Mouse (Mus musculus) liver, postnatal 0 days (tissue): ENCODE data around the gene Pip5k1c. TPM values are rescaled to one million over a fixed set of nuclear protein-coding genes. Genes with fewer than 3 reads are reported as not detected.

Experiments used
- ATAC-seq: fragments of 200-750 bp; cut with Nextera tagmentation; 2 replicates; pipeline ENCODE4 v1.8.0; 2017; ENCODE audit warnings: mild to moderate bottlenecking, moderate library complexity
- DNase-seq: peaks from one replicate; pipeline ENCODE4 v3.0.0-alpha.2; 2016
- H3K27ac ChIP-seq: fragments of 300-500 bp; sonication (generic); 2 replicates; pipeline ENCODE4 v1.5.1; 2014; ENCODE audit warnings: antibody characterized with exemption, moderate library complexity, mild to moderate bottlenecking, low read depth
- H3K27me3 ChIP-seq: fragments of 300-500 bp; sonication (generic); 2 replicates; pipeline ENCODE4 v1.6.1; 2014; ENCODE audit warnings: low read length, control low read depth, mixed read lengths; ENCODE audit not compliant: insufficient read depth
- H3K36me3 ChIP-seq: fragments of 300-500 bp; sonication (generic); replicated peaks from 2 replicates; pipeline ENCODE4 v1.6.1; 2014; ENCODE audit warnings: mild to moderate bottlenecking, control low read depth, low read length, moderate library complexity, mixed read lengths; ENCODE audit not compliant: insufficient read depth
- H3K4me1 ChIP-seq: fragments of 300-500 bp; sonication (generic); 2 replicates; pipeline ENCODE4 v1.6.1; 2014; ENCODE audit warnings: antibody characterized with exemption, mild to moderate bottlenecking, control low read depth; ENCODE audit not compliant: insufficient read depth
- H3K4me2 ChIP-seq: fragments of 300-500 bp; sonication (generic); 2 replicates; pipeline ENCODE4 v1.6.1; 2014; ENCODE audit warnings: low read depth, mild to moderate bottlenecking, low read length, moderate library complexity, mixed read lengths
- H3K4me3 ChIP-seq: fragments of 300-500 bp; sonication (generic); 2 replicates; pipeline ENCODE4 v1.5.1; 2014; ENCODE audit warnings: low read depth, low read length
- H3K9ac ChIP-seq: fragments of 300-500 bp; sonication (generic); replicated peaks from 2 replicates; pipeline ENCODE4 v1.6.1; 2014; ENCODE audit warnings: mild to moderate bottlenecking, moderate library complexity
- H3K9me3 ChIP-seq: fragments of 300-500 bp; sonication (generic); 2 replicates; pipeline ENCODE4 v1.6.1; 2016; ENCODE audit warnings: mild to moderate bottlenecking, control low read depth, low read length, mixed read lengths
- CTCF ChIP-seq: sonication (generic); IDR thresholded peaks from 2 replicates; pipeline ENCODE4 v1.5.1; 2016; ENCODE audit warnings: antibody characterized with exemption, low read depth
- EP300 ChIP-seq: IDR thresholded peaks from 2 replicates; pipeline ENCODE4 v1.6.1; 2016; ENCODE audit warnings: antibody characterized with exemption, low read depth, mild to moderate bottlenecking
- WGBS: fragments of 180-500 bp; shearing (Covaris S2); extraction: QIAGEN DNeasy Blood & Tissue Kit; methylation state at CpG from one replicate; pipeline ENCODE4 v1.1.7; 2014; ENCODE audit not compliant: insufficient replicate concordance; 5-methylcytosine and 5-hydroxymethylcytosine counted together
- polyA plus RNA-seq: library from polyadenylated mRNA; unstranded; fragments of >200 nt; fragmentation: Nextera tagmentation; extraction: Ambion mirVana; gene quantifications from 2 replicates; pipeline ENCODE4 v1.2.1, GENCODE M21; 2015

Pip5k1c gene
- polyA plus RNA-seq, 1 experiment from 2014 or later, result 9.7 TPM

GRCm38 (mm10) chr10:81323141-81323775 lies 30.5 kb downstream of the Pip5k1c start:
- no peak overlapping the region for H3K4me3 ChIP-seq
- no peak for ATAC-seq
- WGBS, result 93% methylated on average over 23 of the region's 23 CpGs

GRCm38 (mm10) chr10:81323791-81324530 lies 31.2 kb downstream of the Pip5k1c start:
- TF ChIP-seq EP300 (no peak), CTCF (no peak)
- H3K36me3 ChIP-seq, result peaks cover 44% of the 10 kb centered on the region
- no peaks in the 10 kb centered on the region for H3K27me3 ChIP-seq
- peaks cover 22% of the 10 kb centered on the region for H3K4me1 ChIP-seq
- 92% methylated on average over 18 of the region's 18 CpGs for WGBS
- no peak overlapping the region for H3K4me3 ChIP-seq
- H3K9ac ChIP-seq, result no peak overlapping the region
- no peaks in the 10 kb centered on the region for H3K9me3 ChIP-seq
- H3K27ac ChIP-seq, result no peak overlapping the region
- no peak for DNase-seq
- no peak for ATAC-seq
- H3K4me2 ChIP-seq, result no peak overlapping the region

More at GRCm38 (mm10) chr10:81323141-81323775, 30.5 kb downstream of the Pip5k1c start:
- Histone ChIP-seq H3K9ac (no peak overlapping the region), H3K27ac (no peak overlapping the region), H3K27me3 (no peaks in the 10 kb centered on the region), H3K9me3 (no peaks in the 10 kb centered on the region), H3K4me2 (no peak overlapping the region), H3K36me3 (peaks cover 44% of the 10 kb centered on the region), H3K4me1 (peaks cover 29% of the 10 kb centered on the region)
- TF ChIP-seq EP300 (no peak), CTCF (no peak)
- no peak for DNase-seq

GRCm38 (mm10) chr10:81325176-81325575 lies 32.4 kb downstream of the Pip5k1c start:
- TF ChIP-seq CTCF, result no peak
- no peak for TF ChIP-seq EP300

GRCm38 (mm10) chr10:81325781-81326180 lies 33.0 kb downstream of the Pip5k1c start:
- Histone ChIP-seq H3K27ac (no peak overlapping the region), H3K9me3 (no peaks in the 10 kb centered on the region), H3K4me1 (peaks cover 14% of the 10 kb centered on the region; the same call in 1 of the 2 replicates), H3K4me2 (no peak overlapping the region), H3K36me3 (peaks cover 44% of the 10 kb centered on the region), H3K27me3 (no peaks in the 10 kb centered on the region), H3K4me3 (no peak overlapping the region), H3K9ac (no peak overlapping the region)
- TF ChIP-seq CTCF (no peak), EP300 (no peak)
- 93% methylated on average over 18 of the region's 18 CpGs for WGBS
- DNase-seq (no peak), ATAC-seq (no peak)

More at GRCm38 (mm10) chr10:81325176-81325575, 32.4 kb downstream of the Pip5k1c start:
- ATAC-seq (no peak), DNase-seq (no peak)
- WGBS, result 98% methylated on average over 20 of the region's 21 CpGs
- H3K36me3 ChIP-seq, result peaks cover 44% of the 10 kb centered on the region
- no peaks in the 10 kb centered on the region for H3K9me3 ChIP-seq
- no peak overlapping the region for H3K9ac ChIP-seq
- no peak overlapping the region for H3K4me3 ChIP-seq
- H3K4me2 ChIP-seq, result no peak overlapping the region
- peaks cover 12% of the 10 kb centered on the region for H3K4me1 ChIP-seq
- H3K27me3 ChIP-seq, result no peaks in the 10 kb centered on the region
- H3K27ac ChIP-seq, result no peak overlapping the region

- Histone ChIP-seq H3K27me3 (no peaks in the 10 kb centered on the region), H3K9ac (no peak overlapping the region), H3K4me2 (no peak overlapping the region), H3K4me3 (no peak overlapping the region), H3K9me3 (no peaks in the 10 kb centered on the region), H3K4me1 (peaks cover 12% of the 10 kb centered on the region; the same call in 1 of the 2 replicates), H3K36me3 (peaks cover 44% of the 10 kb centered on the region), H3K27ac (peak overlapping the region; percentile 56)
- peak; percentile 52; the same call in 1 of the 2 replicates for TF ChIP-seq EP300
- no peak for TF ChIP-seq CTCF
- DNase-seq (no peak), ATAC-seq (peak; percentile 37)
- 35% methylated on average over 6 of the region's 6 CpGs for WGBS
Observed at GRCm38 (mm10) chr10:81326858-81327257, 34.1 kb downstream of the Pip5k1c start.

- peak overlapping the region; percentile 55; the same call in 1 of the 2 replicates for H3K27ac ChIP-seq
Observed at GRCm38 (mm10) chr10:81327959-81328358, 35.2 kb downstream of the Pip5k1c start.

More at GRCm38 (mm10) chr10:81327959-81328358, 35.2 kb downstream of the Pip5k1c start:
- 0 out of 2 replicates have a peak, but pooled peaks cover 3% of the 10 kb centered on the region for H3K27me3 ChIP-seq
- no peak overlapping the region for H3K4me3 ChIP-seq
- DNase-seq, result no peak
- WGBS, result 14% methylated on average over 2 of the region's 2 CpGs
- H3K9me3 ChIP-seq, result no peaks in the 10 kb centered on the region
- no peak overlapping the region for H3K9ac ChIP-seq
- H3K36me3 ChIP-seq, result peaks cover 39% of the 10 kb centered on the region
- peak; percentile 19 for ATAC-seq
- H3K4me2 ChIP-seq, result no peak overlapping the region
- peaks cover 8% of the 10 kb centered on the region; the same call in 1 of the 2 replicates for H3K4me1 ChIP-seq
- TF ChIP-seq EP300 (no peak), CTCF (no peak)
